Mouse (Mus musculus) hematopoietic stem cell, adult 5-6 weeks (primary cell): ENCODE data around the gene Sertad2. TPM values are rescaled to one million over a fixed set of nuclear protein-coding genes. Genes with fewer than 3 reads are reported as not detected.

Source experiments
- ATAC-seq, 2 experiments: fragments of 125-278 bp in 1 of 2; replicated peaks in 1 of 2; 2 replicates each; pipeline ENCODE4 v1.8.0; 2016 to 2017; ENCODE audit warnings: inconsistent platforms in 2 of 2, mild to moderate bottlenecking in 2 of 2, moderate number of reproducible peaks in 2 of 2, low read depth in 1 of 2, moderate TSS enrichment in 1 of 2; ENCODE audit not compliant: low FRiP score in 2 of 2, poor library complexity in 2 of 2, severe bottlenecking in 2 of 2, insufficient read depth in 1 of 2, low TSS enrichment in 1 of 2
- total RNA-seq: library from RNA; stranded (forward); fragments of 172-1452, 232-1000 nt; gene quantifications from 2 replicates; pipeline ENCODE4 v1.2.3, GENCODE M21; 2017

The Sertad2 gene
- total RNA-seq, 1 experiment from 2014 or later, result 23.3 TPM

GRCm38 (mm10) chr11:20631941-20632618 is 89.0 kb downstream of the Sertad2 start:
- ATAC-seq, result peak; percentile 65 to 76

- peak; percentile 39 to 62; a peak in 3 of 4 replicates for ATAC-seq
These were observed 89.5 kb downstream of the Sertad2 start for GRCm38 (mm10) chr11:20632619-20632965.

GRCm38 (mm10) chr11:20634543-20634942 is 91.5 kb downstream of the Sertad2 start:
- ATAC-seq, result no peak

GRCm38 (mm10) chr11:20635646-20636045 is 92.6 kb downstream of the Sertad2 start:
- ATAC-seq, result no peak

- ATAC-seq, result no peak
These were observed 93.1 kb downstream of the Sertad2 start for GRCm38 (mm10) chr11:20636114-20636513.

GRCm38 (mm10) chr11:20637060-20637459 is 94.0 kb downstream of the Sertad2 start:
- no peak for ATAC-seq

- peak in 1 of 2 experiments; percentile 54; a peak in 2 of 4 replicates for ATAC-seq
These were observed 95.8 kb downstream of the Sertad2 start for GRCm38 (mm10) chr11:20638841-20639240.

GRCm38 (mm10) chr11:20639918-20640447 is 96.9 kb downstream of the Sertad2 start:
- peak; percentile 37 to 62; a peak in 2 of 4 replicates for ATAC-seq

- ATAC-seq, result no peak
These were observed 99.3 kb downstream of the Sertad2 start for GRCm38 (mm10) chr11:20642321-20642720.

GRCm38 (mm10) chr11:20643161-20643560 is 100.1 kb downstream of the Sertad2 start:
- no peak for ATAC-seq

- no peak for ATAC-seq
These were observed 101.1 kb downstream of the Sertad2 start for GRCm38 (mm10) chr11:20644166-20644565.

- no peak for ATAC-seq
These were observed 101.8 kb downstream of the Sertad2 start for GRCm38 (mm10) chr11:20644872-20645271.

GRCm38 (mm10) chr11:20645521-20645920 is 102.5 kb downstream of the Sertad2 start:
- no peak for ATAC-seq

GRCm38 (mm10) chr11:20646142-20646541 is 103.1 kb downstream of the Sertad2 start:
- ATAC-seq, result no peak

- ATAC-seq, result 0 out of 4 replicates have a peak, but pooled peaks of 1 of the 2 experiments have one; percentile 8
These were observed 104.1 kb downstream of the Sertad2 start for GRCm38 (mm10) chr11:20646986-20647726.

GRCm38 (mm10) chr11:20647902-20648625 is 105.0 kb downstream of the Sertad2 start:
- ATAC-seq, result no peak

GRCm38 (mm10) chr11:20649477-20649876 is 106.4 kb downstream of the Sertad2 start:
- ATAC-seq, result no peak
